Mouse (Mus musculus): ENCODE data around the gene Syt1.

Gene Syt1

DNA sequence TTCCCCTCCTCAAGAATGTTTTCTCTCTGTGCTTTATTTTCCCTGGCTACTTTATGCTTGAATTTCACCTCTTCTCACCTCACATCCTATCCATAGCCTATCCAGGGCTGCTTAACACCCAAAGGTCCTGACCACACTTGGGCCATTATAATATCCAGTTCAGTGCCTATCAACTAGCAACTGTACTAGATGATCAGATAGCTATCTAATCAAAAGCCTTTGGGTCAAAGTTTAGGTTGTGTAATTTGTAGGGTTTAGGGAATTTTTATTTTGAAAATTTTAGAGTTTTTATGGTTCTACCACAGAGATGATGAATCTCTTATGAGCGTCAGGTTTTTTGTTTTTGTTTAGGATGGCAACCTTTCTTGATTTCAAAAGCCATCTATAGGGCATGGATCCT is 125.0 kb downstream of the Syt1 start:
- in situ Hi-C loops (cut with MboI, MseI) = no loop called here

DNA sequence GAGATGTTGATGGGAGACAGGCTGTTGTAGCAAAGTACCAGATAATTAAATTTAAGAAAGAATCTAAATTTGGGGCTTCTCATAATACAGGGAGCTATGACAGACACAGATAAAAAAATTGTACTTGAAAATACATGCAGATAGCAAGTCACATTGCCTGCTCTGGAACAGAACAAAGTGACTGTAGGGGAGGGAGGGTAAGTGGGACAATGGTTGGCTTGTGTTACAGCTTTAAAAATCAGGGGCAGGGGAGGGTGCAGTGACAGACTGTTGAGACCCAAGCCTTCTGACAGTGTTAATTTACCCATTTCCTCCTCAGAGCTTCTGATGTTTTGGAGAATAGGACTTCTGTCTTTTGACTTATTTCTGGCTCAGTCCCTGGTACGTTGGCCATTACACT is 126.3 kb downstream of the Syt1 start:
- in situ Hi-C loops (cut with MboI, MseI) = no loop called here

DNA sequence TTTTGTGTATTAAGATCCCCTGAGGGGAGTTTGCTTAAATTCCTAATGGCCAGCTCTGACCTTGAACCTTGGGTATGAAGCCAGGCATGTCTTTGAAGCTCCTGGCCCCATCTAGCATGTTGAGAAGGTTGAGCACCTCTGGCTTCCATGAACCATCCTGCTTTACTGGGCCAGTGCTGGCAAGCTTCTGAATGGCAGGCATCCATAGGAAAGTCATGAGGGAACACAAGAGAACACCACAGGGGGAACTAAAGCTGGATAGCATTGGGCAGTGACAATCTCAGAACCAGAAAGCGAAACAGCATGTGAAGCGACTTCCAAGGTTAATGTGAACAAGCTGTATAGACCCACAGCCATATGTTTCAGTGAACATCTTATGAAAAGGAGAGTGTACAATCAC is 130.4 kb downstream of the Syt1 start:
- in situ Hi-C loops (cut with MboI, MseI) = no loop called here

DNA sequence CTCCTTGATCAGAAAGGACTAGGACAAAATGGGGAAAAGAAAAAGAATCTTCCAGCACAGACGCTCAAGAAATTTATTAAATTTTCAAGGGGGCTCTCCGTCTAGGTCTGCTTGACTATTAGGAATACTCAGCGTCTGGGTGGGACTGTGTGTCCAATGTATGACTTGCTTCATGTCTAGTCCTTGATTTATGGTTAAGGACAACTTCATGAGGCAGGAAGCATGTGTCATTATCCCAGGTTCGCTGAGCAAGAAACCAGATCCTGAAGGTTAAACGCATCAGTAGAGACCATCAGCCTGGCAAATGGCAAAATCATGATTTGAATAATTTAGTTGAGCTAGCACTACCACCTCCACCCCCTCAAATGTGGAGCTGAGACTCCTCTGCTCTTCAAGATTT is 135.1 kb downstream of the Syt1 start:
- in situ Hi-C loops (cut with MboI, MseI) = no loop called here

DNA sequence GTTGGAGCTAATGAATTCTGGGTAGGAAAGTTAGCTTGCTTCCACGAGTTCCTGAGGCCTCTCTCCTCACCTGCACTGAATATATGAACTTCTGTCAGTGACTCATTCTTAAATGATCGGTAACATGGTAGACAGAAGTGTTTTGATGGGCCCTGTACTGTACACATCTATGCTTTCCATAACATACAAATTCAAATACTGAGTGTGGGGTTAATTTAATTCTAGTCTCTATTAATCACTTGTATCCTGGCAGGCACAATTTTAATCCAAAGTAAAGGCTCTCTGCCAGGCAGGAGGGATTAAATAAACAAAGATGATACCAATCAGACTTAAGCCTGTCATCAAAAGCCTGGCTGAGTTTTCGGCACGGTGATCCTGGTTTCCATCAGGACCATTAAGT is 136.1 kb downstream of the Syt1 start:
- in situ Hi-C loops (cut with MboI, MseI) = no loop called here

DNA sequence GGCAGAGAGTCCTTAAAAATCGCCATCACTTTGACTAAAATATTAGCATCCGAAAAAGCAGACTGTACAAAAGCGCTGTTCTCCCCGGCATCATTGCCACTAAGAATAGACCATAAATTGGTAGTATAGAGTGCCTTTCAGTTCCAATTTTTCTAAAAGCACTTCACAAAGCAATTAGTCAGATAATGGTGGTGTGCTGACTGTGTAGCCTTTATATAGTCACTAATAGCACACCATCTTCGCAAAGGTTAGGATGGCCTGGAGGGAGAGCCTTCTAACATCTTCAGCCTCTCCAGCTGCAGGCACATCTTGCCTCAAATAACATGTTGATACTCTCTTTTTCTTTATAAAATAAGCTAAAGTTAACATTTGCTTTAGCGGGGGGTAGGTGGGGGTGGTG is 138.4 kb downstream of the Syt1 start:
- in situ Hi-C loops (cut with MboI, MseI) = no loop called here

DNA sequence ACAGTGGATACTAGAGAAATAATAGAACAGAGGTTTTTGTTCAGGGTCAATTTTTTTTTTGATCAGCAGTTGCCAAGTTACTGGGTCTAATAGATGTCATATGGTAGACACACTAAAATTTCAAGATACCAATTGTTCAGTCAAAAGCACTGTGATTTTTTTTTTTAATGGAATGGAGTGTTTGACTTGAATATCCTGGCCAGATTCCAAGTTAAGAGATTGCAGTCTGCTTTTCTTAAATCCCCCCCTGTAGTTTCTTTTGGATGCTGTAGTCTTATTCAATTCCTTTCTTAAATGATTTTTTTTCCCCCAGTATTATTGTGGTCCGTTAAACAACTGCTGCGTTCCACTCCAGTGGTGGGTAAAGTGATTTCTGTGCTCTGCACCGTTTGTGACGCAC is 140.2 kb downstream of the Syt1 start:
- in situ Hi-C loops (cut with MboI, MseI) = no loop called here

DNA sequence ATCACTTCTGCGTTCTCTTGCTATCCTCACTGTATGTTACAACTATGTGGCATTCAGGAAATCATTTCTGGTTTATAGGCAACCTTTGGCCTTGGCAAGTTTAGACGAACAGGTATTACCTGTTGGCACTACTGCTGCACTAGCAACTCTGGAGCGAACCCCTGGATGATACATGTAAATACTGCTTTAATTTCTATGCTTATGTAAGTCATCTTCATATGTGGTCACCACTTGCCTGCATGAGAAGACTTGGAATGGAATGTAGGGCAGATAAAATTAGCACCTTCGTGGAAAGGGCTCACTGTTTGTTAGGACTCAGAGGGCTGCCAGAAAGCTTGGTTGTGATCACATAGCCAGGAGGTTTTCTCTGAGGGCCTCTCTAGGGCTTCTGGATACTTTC is 142.6 kb downstream of the Syt1 start:
- in situ Hi-C loops (cut with MboI, MseI) = no loop called here

DNA sequence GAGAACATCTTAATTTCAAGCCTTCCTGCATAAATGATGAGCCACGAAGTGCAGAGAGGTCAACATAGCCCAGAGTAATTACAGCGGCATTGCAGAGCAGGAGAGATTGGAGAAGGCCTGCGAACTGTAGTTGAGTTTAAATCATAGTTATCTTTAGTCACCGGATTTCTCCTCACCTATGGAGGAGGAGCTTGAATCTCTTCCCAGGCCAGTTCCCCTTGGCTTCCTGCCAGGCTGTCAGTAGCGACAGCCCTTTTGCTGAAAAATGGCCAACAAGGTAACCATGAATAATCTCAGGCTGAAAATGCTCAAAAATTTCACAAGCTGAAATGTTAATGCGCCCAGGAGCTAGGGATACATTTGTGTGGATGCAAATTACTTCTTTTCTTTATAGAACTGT is 143.6 kb downstream of the Syt1 start:
- in situ Hi-C loops (cut with MboI, MseI) = no loop called here

DNA sequence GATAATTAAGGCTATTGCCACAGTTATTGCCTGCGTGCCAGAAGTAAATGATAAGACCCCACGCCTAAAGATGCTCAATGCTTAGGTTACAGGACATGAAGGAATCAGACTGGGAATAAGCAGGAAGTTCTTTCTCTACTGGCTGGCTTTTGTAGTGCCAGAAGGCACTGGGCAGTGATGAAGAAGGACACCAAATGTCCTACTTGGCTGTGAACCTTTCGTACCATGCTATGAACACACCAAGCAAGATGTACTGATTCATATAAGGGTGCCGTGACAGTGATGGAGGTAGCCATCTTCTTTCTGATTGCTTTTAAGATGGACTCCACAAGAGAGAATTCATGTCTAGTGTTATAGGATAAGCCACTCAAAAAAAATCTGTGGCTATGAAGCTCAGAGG is 145.2 kb downstream of the Syt1 start:
- in situ Hi-C loops (cut with MboI, MseI) = no loop called here

DNA sequence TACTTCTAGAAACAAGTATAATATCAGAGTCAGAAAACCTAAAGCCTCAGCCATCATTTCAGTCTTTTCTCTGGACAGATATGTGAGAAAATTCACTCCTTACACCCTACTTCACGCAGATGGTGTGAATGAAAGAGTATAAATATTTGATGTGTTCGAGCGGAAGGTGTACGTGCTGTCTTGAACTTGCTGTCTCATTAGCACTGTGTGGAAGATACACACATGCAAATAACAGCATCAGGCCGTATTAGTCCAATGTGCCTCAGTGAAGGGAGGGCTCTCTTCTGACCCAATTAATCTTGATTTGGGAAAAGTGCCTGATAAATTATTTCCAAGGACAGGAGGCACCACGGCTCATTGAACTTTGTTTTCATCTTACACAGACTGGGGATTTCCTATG is 154.8 kb downstream of the Syt1 start:
- in situ Hi-C loops (cut with MboI, MseI) = no loop called here

DNA sequence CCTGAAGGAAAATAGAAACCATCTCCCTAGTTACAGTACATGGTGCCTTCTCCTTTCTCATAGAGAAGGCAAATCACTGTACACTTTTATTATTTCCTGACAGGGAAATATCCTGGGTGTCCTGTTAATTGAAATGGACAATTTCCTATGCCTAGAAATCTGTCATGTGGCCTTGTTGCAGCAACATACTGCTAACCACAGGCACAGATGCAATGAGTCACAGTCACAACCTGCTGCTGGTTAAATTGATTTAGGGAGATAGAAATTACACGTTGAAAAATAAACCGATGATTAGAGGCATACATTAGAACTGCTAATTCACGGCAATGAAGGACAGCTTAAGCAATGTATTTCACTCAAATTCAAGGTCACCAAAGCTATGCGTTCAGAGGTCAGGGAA is 158.0 kb downstream of the Syt1 start:
- in situ Hi-C loops (cut with MboI, MseI) = no loop called here

DNA sequence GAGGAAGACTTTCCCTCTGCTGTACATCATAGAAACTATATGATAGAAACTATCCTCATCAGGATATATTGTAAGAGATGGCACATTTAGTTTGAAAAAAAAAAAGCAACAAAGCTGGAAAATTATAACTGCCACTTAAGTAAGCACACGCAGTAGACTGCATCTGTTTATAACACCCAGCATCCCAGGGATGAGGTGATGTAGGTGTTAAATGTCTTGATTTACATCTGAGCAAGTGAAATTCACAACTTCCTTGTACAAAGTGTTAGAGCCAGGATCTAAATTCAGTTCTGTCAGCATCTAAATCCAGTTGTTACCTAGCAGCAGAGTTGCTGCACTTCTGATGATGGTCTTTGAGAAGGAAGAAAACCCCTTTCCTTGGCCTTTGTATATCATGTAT is 173.3 kb downstream of the Syt1 start:
- in situ Hi-C loops (cut with MboI, MseI) = no loop called here

DNA sequence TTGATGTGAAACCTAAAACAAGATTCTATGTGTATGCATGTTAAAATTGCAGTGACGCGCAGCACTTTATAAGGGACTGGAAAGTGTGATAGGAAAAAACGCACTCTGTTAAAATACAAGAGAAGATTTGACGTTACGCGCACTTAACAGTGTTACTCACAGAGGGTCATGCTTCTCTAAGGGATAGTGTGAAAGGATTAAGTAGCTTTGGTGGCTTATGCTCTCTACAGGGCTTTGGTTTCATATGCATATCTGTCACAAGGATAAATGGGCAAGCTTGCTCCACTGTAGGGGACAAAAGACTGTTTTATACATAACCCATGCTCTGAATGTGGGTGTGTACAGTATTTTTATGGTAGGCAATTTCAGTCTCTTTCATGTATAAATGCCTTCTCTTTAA is 178.5 kb downstream of the Syt1 start:
- in situ Hi-C loops (cut with MboI, MseI) = no loop called here

DNA sequence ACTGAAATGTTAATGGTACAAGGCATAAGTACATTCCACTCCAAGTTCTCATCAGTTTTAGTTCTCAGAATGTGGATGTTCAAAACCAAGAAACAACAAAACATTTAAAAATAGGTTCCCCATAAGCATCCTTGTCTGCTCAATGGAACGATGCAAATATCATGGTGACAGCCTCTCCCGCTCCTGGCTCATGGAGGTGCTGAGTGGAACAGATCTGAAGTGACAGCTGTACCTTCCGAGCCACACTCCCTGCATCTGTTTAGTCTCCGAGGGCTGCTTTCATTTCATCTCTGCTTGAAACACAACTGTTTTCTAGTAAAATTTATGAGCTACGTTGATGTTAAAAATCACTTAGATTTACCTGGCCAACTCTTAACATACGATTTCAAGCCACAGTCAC is 179.0 kb downstream of the Syt1 start:
- in situ Hi-C loops (cut with MboI, MseI) = no loop called here

DNA sequence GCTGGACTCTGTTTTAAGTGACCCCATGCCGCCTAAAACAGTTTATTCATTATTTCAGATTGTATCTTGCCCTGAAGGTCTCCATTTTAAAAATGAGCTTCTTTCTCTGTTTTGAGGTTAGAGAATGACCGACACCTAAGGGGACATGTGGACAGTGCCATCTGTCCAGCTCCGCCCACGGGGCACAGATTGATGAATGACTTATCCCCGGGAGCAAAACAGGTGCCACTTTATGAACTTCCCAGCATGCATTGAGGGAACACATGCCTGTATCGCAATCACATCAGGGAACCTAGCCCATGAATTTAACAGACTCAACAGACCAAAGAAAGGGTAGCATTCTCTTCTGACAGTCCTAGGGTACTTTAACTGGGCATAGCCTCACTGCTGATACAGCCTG is 188.5 kb downstream of the Syt1 start:
- in situ Hi-C loops (cut with MboI, MseI) = no loop called here

DNA sequence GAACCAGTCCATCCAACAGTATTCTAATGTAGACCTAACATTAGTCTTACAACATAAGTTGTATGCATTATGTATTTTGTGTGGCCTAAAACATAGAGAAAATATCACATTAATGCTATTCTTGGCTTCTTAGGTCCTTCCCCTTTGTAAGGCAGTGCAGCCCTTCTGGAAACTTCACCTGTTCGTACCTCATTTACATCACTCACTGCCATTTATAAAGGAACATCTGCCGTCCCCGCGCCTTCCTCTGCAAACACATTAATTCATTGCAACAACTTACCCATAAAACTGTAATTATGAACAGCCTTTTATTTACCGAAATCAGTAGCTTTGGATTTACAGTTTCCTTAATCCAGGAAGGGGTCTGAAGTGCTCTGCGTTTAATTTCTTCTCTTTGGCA is 195.4 kb downstream of the Syt1 start:
- in situ Hi-C loops (cut with MboI, MseI) = no loop called here

DNA sequence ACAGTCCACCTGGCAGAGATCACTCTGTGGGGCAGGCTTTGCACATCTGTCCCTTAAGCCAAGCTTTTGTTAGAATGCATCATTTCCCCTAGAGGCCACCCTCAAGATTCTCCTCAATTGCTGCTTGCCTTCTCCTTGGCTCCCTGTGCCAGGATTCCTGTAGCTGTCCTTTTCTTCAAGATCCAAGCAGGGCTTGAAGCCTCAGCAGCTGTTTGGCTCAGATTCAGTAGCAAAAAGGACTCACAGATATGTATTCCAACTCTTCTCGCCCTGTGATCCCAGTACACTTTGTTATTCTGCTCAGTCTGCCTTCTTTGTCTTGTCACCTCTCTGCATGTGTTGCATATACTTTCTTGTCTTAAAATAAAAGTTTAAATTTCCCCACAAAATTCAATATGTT is 206.4 kb downstream of the Syt1 start:
- in situ Hi-C loops (cut with MboI, MseI) = no loop called here

DNA sequence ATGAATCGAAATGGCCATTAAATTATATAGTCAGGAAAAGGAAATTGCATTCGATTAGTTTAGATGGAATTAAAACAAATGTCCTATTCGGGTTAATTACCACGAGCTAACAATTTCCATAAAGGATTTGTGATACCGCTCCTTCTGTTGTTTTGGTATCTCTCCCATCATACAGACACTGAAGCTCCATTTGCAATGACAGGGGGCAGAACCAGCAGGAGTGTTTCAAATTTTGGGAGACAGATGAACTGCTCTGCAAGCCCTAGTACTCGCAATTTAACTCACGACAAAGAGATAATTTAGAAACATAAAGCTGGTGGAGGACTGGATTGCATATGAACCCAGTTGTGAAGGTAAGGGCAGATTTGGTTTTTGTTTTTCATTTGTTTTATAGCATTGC is 210.0 kb downstream of the Syt1 start:
- in situ Hi-C loops (cut with MboI, MseI) = no loop called here

DNA sequence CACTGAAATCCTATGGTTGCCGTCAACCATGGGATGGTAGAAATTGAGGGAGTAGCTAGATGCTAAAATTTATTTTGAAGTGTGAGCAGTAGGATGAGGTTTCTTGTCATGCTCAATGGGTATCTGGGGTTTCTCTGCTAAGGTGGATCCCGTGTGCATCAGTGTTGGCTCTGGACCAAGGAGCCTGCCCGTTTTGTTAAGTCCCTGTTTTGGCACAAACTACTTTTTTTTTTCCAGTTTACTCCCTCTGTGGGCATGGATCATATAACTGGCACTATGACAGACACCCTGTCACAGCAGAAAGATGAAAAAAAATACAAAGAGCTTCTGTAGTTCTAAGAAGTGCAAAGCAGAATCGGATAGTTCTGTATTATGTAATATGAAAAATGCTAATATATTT is 212.0 kb downstream of the Syt1 start:
- in situ Hi-C loops (cut with MboI, MseI) = no loop called here

DNA sequence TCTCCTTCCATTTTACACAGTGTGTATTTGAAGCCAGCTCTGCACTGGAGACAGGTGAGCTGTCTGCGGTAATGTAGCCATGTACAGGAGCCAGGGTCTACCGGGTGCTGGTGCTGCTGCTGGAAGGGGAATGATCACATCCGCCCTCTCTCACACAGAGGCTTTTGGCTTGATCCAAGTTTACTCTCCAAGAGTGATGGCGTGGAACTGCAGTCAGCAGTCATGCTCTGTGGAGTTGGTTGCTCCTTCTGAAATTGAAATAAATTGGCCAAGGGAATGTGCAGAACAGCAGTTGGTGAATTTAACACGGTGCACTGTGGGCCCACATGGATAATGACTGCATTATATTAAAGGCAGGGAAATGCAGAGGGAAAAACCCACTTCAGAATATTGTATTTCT is 228.0 kb downstream of the Syt1 start:
- in situ Hi-C loops (cut with MboI, MseI) = no loop called here

DNA sequence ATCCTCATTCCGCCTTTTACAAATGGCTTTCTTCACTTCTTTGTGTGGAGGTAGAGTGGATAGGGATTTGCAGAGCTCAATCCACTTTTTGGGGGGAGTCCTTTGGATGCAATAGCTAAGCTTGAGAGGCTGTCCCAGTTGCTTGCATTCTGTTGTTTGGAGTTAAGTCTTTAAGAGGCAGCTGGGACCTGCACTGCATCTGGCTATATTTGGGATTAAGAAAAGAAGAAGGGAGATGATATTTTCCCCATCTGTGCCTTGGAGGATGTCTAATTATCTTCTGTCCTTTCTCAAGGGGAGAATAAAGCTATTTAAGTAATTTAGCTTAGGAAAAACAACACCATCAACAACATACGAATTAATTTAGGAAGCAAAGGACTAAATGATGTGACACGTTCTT is 230.2 kb downstream of the Syt1 start:
- in situ Hi-C loops (cut with MboI, MseI) = no loop called here

DNA sequence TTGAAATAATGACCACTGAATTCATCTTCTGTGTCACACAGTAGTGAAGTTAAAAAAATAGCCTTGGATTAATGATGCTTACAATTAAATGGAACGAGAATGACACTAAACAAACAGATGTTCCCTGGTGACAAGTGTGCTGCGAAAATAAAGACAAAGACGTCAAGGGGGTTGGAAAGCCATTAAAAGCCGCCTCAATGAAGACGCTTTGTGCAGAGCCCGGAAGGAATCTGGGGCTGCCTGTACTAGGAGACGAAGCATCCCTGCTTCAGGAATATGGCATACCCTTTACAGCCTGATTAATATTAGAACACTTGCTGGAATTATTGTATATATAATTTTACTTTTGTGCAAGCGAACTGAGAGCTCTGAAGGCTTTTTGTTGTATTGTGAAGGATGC is 234.0 kb downstream of the Syt1 start:
- in situ Hi-C loops (cut with MboI, MseI) = no loop called here

DNA sequence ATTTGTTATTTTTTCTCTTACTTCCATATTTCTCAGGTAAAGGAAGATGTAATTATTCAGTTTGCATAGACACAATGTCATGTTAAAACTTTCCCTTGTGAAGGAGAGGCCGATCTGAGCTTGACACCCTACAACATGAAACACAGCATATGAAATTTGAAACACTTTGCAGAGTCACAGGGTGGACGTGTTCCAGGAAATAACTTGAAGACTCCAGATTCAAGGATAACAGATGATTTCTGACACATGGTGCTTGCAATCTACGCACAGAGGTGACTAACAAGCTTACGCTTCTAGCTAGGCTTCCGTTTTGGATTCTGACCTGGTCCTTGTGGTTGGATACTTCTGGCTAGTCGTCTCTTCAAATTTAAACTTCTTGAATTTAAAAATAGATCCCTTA is 239.7 kb downstream of the Syt1 start:
- in situ Hi-C loops (cut with MboI, MseI) = no loop called here

DNA sequence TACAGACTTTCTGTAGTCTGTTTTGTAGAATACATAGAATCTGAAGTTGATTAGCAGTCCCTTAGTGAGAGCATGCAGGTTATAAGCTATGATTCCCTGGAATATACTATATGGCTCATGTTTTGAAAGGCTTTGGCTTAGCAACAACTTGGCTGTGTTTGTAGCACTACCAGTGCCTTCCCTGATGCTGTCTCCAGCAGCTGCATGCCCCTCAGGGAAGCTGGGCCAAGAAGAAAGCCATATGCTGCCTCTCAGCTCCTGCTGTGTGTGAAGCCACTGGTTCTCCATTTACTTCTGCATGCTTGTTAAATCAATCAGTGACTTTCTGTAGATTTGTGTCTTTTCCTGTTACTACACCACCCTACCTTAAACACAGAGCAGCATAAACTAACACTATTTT is 245.2 kb downstream of the Syt1 start:
- in situ Hi-C loops (cut with MboI, MseI) = no loop called here
